Mouse (Mus musculus): ENCODE data around the gene Repin1. TPM values are rescaled to one million over a fixed set of nuclear protein-coding genes. Genes with fewer than 3 reads are reported as not detected.

Gene Repin1
- polyA plus RNA-seq, 1 experiment from 2014 or later = 35.8 TPM

Other genes starting within 250 kb of the Repin1 start
- 27.2 and 29.4 TPM in 2 replicates for gene Krba1, start 198.3 kb upstream of the Repin1 start, polyA plus RNA-seq (2015; fragmentation: Nextera tagmentation; extraction: Ambion mirVana)
- gene Zfp467, start 148.1 kb upstream of the Repin1 start, polyA plus RNA-seq (2015; fragmentation: Nextera tagmentation; extraction: Ambion mirVana) = 30.0 and 34.2 TPM in 2 replicates
- gene Sspo, start 145.7 kb upstream of the Repin1 start, polyA plus RNA-seq (2015; fragmentation: Nextera tagmentation; extraction: Ambion mirVana) = 0.13 and 0.70 TPM in 2 replicates
- 199 and 211 TPM in 2 replicates for gene Atp6v0e2, start 56.3 kb upstream of the Repin1 start, polyA plus RNA-seq (2015; fragmentation: Nextera tagmentation; extraction: Ambion mirVana)
- gene Lrrc61, start 39.1 kb upstream of the Repin1 start, polyA plus RNA-seq (2015; fragmentation: Nextera tagmentation; extraction: Ambion mirVana) = 15.4 and 18.0 TPM in 2 replicates
- gene Rarres2, start 21.1 kb upstream of the Repin1 start, polyA plus RNA-seq (2015; fragmentation: Nextera tagmentation; extraction: Ambion mirVana) = 3.0 and 3.4 TPM in 2 replicates
- gene Gm45021, start 4.3 kb upstream of the Repin1 start, polyA plus RNA-seq (2015; fragmentation: Nextera tagmentation; extraction: Ambion mirVana) = not detected in 2 replicates
- not detected in 2 replicates for gene Gm44965, start 58 bp downstream of the Repin1 start, polyA plus RNA-seq (2015; fragmentation: Nextera tagmentation; extraction: Ambion mirVana)
- 15.8 and 20.5 TPM in 2 replicates for gene Zfp775, start 8.2 kb downstream of the Repin1 start, polyA plus RNA-seq (2015; fragmentation: Nextera tagmentation; extraction: Ambion mirVana)
- gene AI854703, start 32.9 kb downstream of the Repin1 start, polyA plus RNA-seq (2015; fragmentation: Nextera tagmentation; extraction: Ambion mirVana) = 10.1 and 11.2 TPM in 2 replicates
- 0.33 and 0.42 TPM in 2 replicates for gene Gimap8, start 53.4 kb downstream of the Repin1 start, polyA plus RNA-seq (2015; fragmentation: Nextera tagmentation; extraction: Ambion mirVana)
- gene Gimap9, start 82.2 kb downstream of the Repin1 start, polyA plus RNA-seq (2015; fragmentation: Nextera tagmentation; extraction: Ambion mirVana) = 1.1 and 1.8 TPM in 2 replicates
- gene Gimap4, start 90.7 kb downstream of the Repin1 start, polyA plus RNA-seq (2015; fragmentation: Nextera tagmentation; extraction: Ambion mirVana) = 1.1 TPM in 2 replicates
- gene Gimap6, start 114.3 kb downstream of the Repin1 start, polyA plus RNA-seq (2015; fragmentation: Nextera tagmentation; extraction: Ambion mirVana) = 5.7 and 5.8 TPM in 2 replicates
- 1.2 TPM in 1 of 2 replicates, not detected in the other for gene Gm28053, start 124.7 kb downstream of the Repin1 start, polyA plus RNA-seq (2015; fragmentation: Nextera tagmentation; extraction: Ambion mirVana)
- not detected in 2 replicates for gene Gimap7, start 124.7 kb downstream of the Repin1 start, polyA plus RNA-seq (2015; fragmentation: Nextera tagmentation; extraction: Ambion mirVana)
- 4.1 and 4.6 TPM in 2 replicates for gene Gimap1, start 145.2 kb downstream of the Repin1 start, polyA plus RNA-seq (2015; fragmentation: Nextera tagmentation; extraction: Ambion mirVana)
- gene Gimap5, start 152.3 kb downstream of the Repin1 start, polyA plus RNA-seq (2015; fragmentation: Nextera tagmentation; extraction: Ambion mirVana) = 0.86 and 1.2 TPM in 2 replicates
- not detected in 2 replicates for gene Gimap3, start 177.0 kb downstream of the Repin1 start, polyA plus RNA-seq (2015; fragmentation: Nextera tagmentation; extraction: Ambion mirVana)
- gene Tmem176a, start 247.0 kb downstream of the Repin1 start, polyA plus RNA-seq (2015; fragmentation: Nextera tagmentation; extraction: Ambion mirVana) = 11.1 and 11.2 TPM in 2 replicates
- gene Tmem176b, start 247.6 kb downstream of the Repin1 start, polyA plus RNA-seq (2015; fragmentation: Nextera tagmentation; extraction: Ambion mirVana) = 85.0 and 90.2 TPM in 2 replicates